ENCODE assay signal across 16 mouse cellular contexts in the genomic region with DNA sequence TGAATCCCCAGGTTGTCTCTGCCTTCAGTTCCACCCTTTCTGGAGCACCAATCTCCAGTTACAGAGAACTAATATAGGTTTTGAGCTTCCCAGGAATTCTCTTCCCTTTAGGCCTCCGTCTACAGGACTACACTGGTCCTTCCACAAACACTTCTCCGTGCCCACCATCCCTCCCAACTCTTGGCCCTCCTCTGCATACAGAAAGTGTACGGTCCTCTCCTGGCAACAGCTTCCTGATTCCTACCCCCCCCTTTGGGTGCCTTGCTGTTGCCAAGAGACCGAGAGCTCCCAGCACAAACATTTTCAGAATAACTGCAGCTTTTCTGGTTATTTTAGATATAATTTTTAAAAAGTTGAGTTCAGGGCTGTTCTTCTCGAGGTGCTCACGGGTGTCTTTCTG.
DNase-seq lines count a peak whose midpoint lies in the region; ATAC-seq and TF ChIP-seq lines count a peak whose summit lies in the region.
"Had no signal": no experiment of that assay in that cellular context is flagged by ENCODE, and none has a peak within 500 bp of the region (broad histone marks: within the 10 kb centered on the region; RNA-seq: fewer than 3 reads in every experiment).

No protein-coding gene starts in this region.

- H3K4me1 ChIP-seq in hindbrain, embryonic 15.5 days (replicated peaks): peaks cover 22% of the 10 kb centered on the region
- H3K4me1 ChIP-seq: embryonic facial prominence, embryonic 12.5 days; liver, embryonic 13.5 days had no signal

- no peak overlapping the region for H3K4me2 ChIP-seq in hindbrain, embryonic 15.5 days
- H3K4me2 ChIP-seq: embryonic facial prominence, embryonic 12.5 days; limb, embryonic 12.5 days; liver, embryonic 13.5 days had no signal

- DNase-seq in gastrocnemius, adult 2 months: no peak
- DNase-seq in gastrocnemius, postnatal 4 days (ENCODE audit: low spot score in 2 of 2): no peak
- peak; percentile 14 for DNase-seq in lung, postnatal 10 days
- DNase-seq in lung, postnatal 4 days: no peak
- DNase-seq in brain, adult 2 months (ENCODE audit: low read depth, low spot score): peak; percentile 50
- no peak for DNase-seq in kidney, adult 18-20 months
- DNase-seq: adrenal gland, adult 8-10 months; B cell, adult 2 months; cerebellum, adult 18-20 months; kidney, adult 2 months; kidney, postnatal 14 days; liver, embryonic 13.5 days; thymus, adult 18-20 months had no signal

- 53% methylated on average over 6 of the region's 6 CpGs for WGBS in hindbrain, embryonic 15.5 days

- intact Hi-C loops in gastrocnemius, adult 2 months (cut with DNase I): loop anchor here (5.0 kb wide), 1 partner anchor 38 kb away; no protein-coding TSS in a partner anchor

- TF ChIP-seq CTCF in gastrocnemius, adult 2 months (IDR thresholded peaks at IDR 0.05): no peak

- H3K36me3 ChIP-seq in hindbrain, embryonic 15.5 days: no peaks in the 10 kb centered on the region
- H3K36me3 ChIP-seq: embryonic facial prominence, embryonic 12.5 days; limb, embryonic 12.5 days; liver, embryonic 13.5 days had no signal

- 0 out of 2 replicates have a peak, but pooled peaks have one; percentile 54 for ATAC-seq in hindbrain, embryonic 15.5 days (ENCODE audit: low FRiP score, low read depth)

- H3K27ac ChIP-seq in gastrocnemius, adult 2 months: peak overlapping the region; percentile 76
- peak overlapping the region; percentile 77 for H3K27ac ChIP-seq in hindbrain, embryonic 15.5 days (replicated peaks)
- H3K27ac ChIP-seq: embryonic facial prominence, embryonic 12.5 days; limb, embryonic 12.5 days; liver, embryonic 13.5 days had no signal

- H3K9ac ChIP-seq in hindbrain, embryonic 15.5 days: no peak overlapping the region
- H3K9ac ChIP-seq: embryonic facial prominence, embryonic 12.5 days; limb, embryonic 12.5 days; liver, embryonic 13.5 days had no signal

- H3K9me3 ChIP-seq in hindbrain, embryonic 15.5 days: no peaks in the 10 kb centered on the region
- H3K9me3 ChIP-seq: embryonic facial prominence, embryonic 12.5 days; limb, embryonic 12.5 days; liver, embryonic 13.5 days had no signal

- H3K4me3 ChIP-seq in gastrocnemius, adult 2 months: no peak overlapping the region
- H3K4me3 ChIP-seq in hindbrain, embryonic 15.5 days: no peak overlapping the region
- H3K4me3 ChIP-seq: embryonic facial prominence, embryonic 12.5 days; limb, embryonic 12.5 days; liver, embryonic 13.5 days had no signal

- H3K27me3 ChIP-seq in hindbrain, embryonic 15.5 days: no peaks in the 10 kb centered on the region
- H3K27me3 ChIP-seq: embryonic facial prominence, embryonic 12.5 days; limb, embryonic 12.5 days; liver, embryonic 13.5 days had no signal

Comparison
In these comparisons a context has a peak if more than half of its experiments do, and no peak if none do; other contexts are left out.
1. DNase-seq: peak in lung, postnatal 10 days (single experiment) and brain, adult 2 months (single experiment); none in gastrocnemius, adult 2 months (single experiment), gastrocnemius, postnatal 4 days (0 of 2), lung, postnatal 4 days (0 of 2) and kidney, adult 18-20 months (single experiment).